Mouse (Mus musculus): ENCODE measurements at regions not wholly inside any gene's neighbourhood (a gene's known extent, or its start where the extent isn't known, plus 50 kb on each side); places are given as distances from the start of the nearest gene placed in this dataset.
"Not testable (repeated sequence)": the region's sequence is repeated elsewhere in the genome, so short reads cannot be mapped to it uniquely, and the experiment has no call there.

- TF ChIP-seq EP300, CTCF (IDR thresholded peaks at IDR 0.05): not testable (repeated sequence)
Measured at GRCm38 (mm10) chr10:10177037-10177436, 276.2 kb upstream of the Stxbp5 start.

Measured in lung, postnatal 0 days (tissue).